ENCODE assay signal across 16 mouse cellular contexts in the genomic region with DNA sequence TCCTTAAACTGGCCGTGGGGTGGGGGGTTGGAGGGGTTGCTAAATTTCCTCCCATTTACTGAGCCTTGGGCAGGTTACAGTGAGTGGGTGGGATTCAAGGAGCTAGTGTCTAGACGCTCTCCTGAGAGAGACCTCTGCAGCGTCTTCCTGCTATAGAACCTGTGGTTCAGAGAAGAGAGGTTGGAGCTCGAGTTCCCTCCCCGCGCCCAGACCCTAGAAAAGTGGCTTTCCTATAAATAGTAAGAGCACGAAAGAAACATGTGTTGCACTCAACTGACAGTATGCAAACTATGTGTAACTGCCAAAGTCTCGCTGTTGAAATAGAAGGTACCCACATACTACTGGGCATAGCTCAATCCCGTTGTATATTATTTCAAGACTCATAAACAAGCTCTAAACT. TPM values are rescaled to one million over a fixed set of nuclear protein-coding genes. Genes with fewer than 3 reads are reported as not detected.
DNase-seq lines count a peak whose midpoint lies in the region; ATAC-seq and TF ChIP-seq lines count a peak whose summit lies in the region.
"Had no signal": no experiment of that assay in that cellular context is flagged by ENCODE, and none has a peak within 500 bp of the region (broad histone marks: within the 10 kb centered on the region; RNA-seq: fewer than 3 reads in every experiment).

No protein-coding gene starts in this region.

- H3K9ac ChIP-seq in heart, embryonic 12.5 days, result no peak overlapping the region
- H3K9ac ChIP-seq in hindbrain, embryonic 14.5 days, result no peak overlapping the region
- H3K9ac ChIP-seq: forebrain, postnatal 0 days; intestine, embryonic 15.5 days; liver, embryonic 12.5 days; midbrain, embryonic 13.5 days; stomach, embryonic 15.5 days had no signal

- 40% methylated on average over 9 of the region's 9 CpGs for WGBS in heart, embryonic 12.5 days
- WGBS in bone marrow, adult 2 months, result 13% methylated on average over 9 of the region's 9 CpGs
- WGBS in hindbrain, embryonic 14.5 days, result 88% methylated on average over 9 of the region's 9 CpGs

- no peak for TF ChIP-seq POLR2A in bone marrow, adult 2 months (IDR thresholded peaks at IDR 0.05; ENCODE audit: borderline replicate concordance, control insufficient read depth, low read depth, low read length)

- DNase-seq in heart, postnatal 10 days, result no peak
- DNase-seq in A20 (ENCODE audit: low read depth, low spot score), result peak; percentile 57
- DNase-seq in splenic B cell, adult 2 months (ENCODE audit: low read depth, low spot score), result peak; percentile 29
- no peak for DNase-seq in cerebellum, adult 9-10 months
- no peak for DNase-seq in hindbrain, embryonic 14.5 days (ENCODE audit: low spot score)
- DNase-seq: cerebellum, adult 18-20 months; forebrain, postnatal 0 days; lung, postnatal 14 days; right cerebral cortex, postnatal 25 days had no signal

- no peak overlapping the region for H3K4me3 ChIP-seq in heart, embryonic 12.5 days
- no peak overlapping the region for H3K4me3 ChIP-seq in bone marrow, adult 2 months (replicated peaks; ENCODE audit: control insufficient read depth, low read depth, low read length)
- H3K4me3 ChIP-seq in hindbrain, embryonic 14.5 days (replicated peaks; ENCODE audit: low read length), result no peak overlapping the region
- H3K4me3 ChIP-seq: intestine, embryonic 15.5 days; liver, embryonic 12.5 days; midbrain, embryonic 13.5 days; stomach, embryonic 15.5 days had no signal

- H3K27me3 ChIP-seq in heart, embryonic 12.5 days (replicated peaks), result no peaks in the 10 kb centered on the region
- H3K27me3 ChIP-seq in splenic B cell, adult 2 months (ENCODE audit: control insufficient read depth, insufficient read depth, low read length, poor library complexity, severe bottlenecking), result no peaks in the 10 kb centered on the region
- H3K27me3 ChIP-seq in hindbrain, embryonic 14.5 days (ENCODE audit: control insufficient read depth, insufficient read depth, low read length), result no peaks in the 10 kb centered on the region
- H3K27me3 ChIP-seq: intestine, embryonic 15.5 days; liver, embryonic 12.5 days; midbrain, embryonic 13.5 days; stomach, embryonic 15.5 days had no signal

- peaks cover 48% of the 10 kb centered on the region for H3K4me1 ChIP-seq in heart, embryonic 12.5 days (replicated peaks)
- H3K4me1 ChIP-seq in bone marrow, adult 2 months (ENCODE audit: control insufficient read depth, insufficient read depth, low read length), result peaks cover 9% of the 10 kb centered on the region
- no peaks in the 10 kb centered on the region for H3K4me1 ChIP-seq in hindbrain, embryonic 14.5 days (replicated peaks; ENCODE audit: control insufficient read depth, insufficient read depth, low read length)
- H3K4me1 ChIP-seq: stomach, embryonic 15.5 days had no signal

- H3K9me3 ChIP-seq in heart, embryonic 12.5 days (replicated peaks), result no peaks in the 10 kb centered on the region
- H3K9me3 ChIP-seq in hindbrain, embryonic 14.5 days (ENCODE audit: control insufficient read depth, low read length), result no peaks in the 10 kb centered on the region
- H3K9me3 ChIP-seq: intestine, embryonic 15.5 days; liver, embryonic 12.5 days; midbrain, embryonic 13.5 days; stomach, embryonic 15.5 days had no signal

- peaks cover 23% of the 10 kb centered on the region for H3K36me3 ChIP-seq in heart, embryonic 12.5 days
- H3K36me3 ChIP-seq in splenic B cell, adult 2 months (ENCODE audit: control insufficient read depth, insufficient read depth, low read length, poor library complexity, severe bottlenecking), result no peaks in the 10 kb centered on the region
- no peaks in the 10 kb centered on the region for H3K36me3 ChIP-seq in hindbrain, embryonic 14.5 days (replicated peaks; ENCODE audit: control insufficient read depth, insufficient read depth)
- H3K36me3 ChIP-seq: stomach, embryonic 15.5 days had no signal

- peak overlapping the region; percentile 87 for H3K27ac ChIP-seq in heart, embryonic 12.5 days (ENCODE audit: poor library complexity, severe bottlenecking)
- peak overlapping the region; percentile 60; the same call in 1 of the 2 replicates for H3K27ac ChIP-seq in bone marrow, adult 2 months (ENCODE audit: control insufficient read depth, insufficient read depth, low read depth, low read length, poor library complexity)
- H3K27ac ChIP-seq in hindbrain, embryonic 14.5 days, result no peak overlapping the region
- H3K27ac ChIP-seq: intestine, embryonic 15.5 days; kidney, postnatal 0 days; liver, embryonic 12.5 days; midbrain, embryonic 13.5 days; stomach, embryonic 15.5 days had no signal

- ATAC-seq in heart, embryonic 12.5 days (ENCODE audit: insufficient number of reproducible peaks, low FRiP score), result no peak
- ATAC-seq in hindbrain, embryonic 14.5 days (ENCODE audit: low FRiP score), result no peak
- ATAC-seq: forebrain, postnatal 0 days; intestine, embryonic 15.5 days; liver, embryonic 12.5 days; midbrain, embryonic 13.5 days had no signal

- intact Hi-C loops in heart, postnatal 10 days (cut with DNase I), result no loop called here

- no peak for TF ChIP-seq CTCF in bone marrow, adult 2 months (IDR thresholded peaks at IDR 0.05; ENCODE audit: control insufficient read depth, insufficient read depth, low read length)

- peak overlapping the region; percentile 42 for H3K4me2 ChIP-seq in heart, embryonic 12.5 days
- H3K4me2 ChIP-seq in hindbrain, embryonic 14.5 days (replicated peaks), result no peak overlapping the region
- H3K4me2 ChIP-seq: intestine, embryonic 15.5 days; liver, embryonic 12.5 days; midbrain, embryonic 13.5 days; stomach, embryonic 15.5 days had no signal

RNA-seq across cellular contexts. Expression of gene Fryl, which starts 49.7 kb away (rescaled TPM):
- 38.7 and 40.2 TPM in 2 replicates for polyA plus RNA-seq in heart, embryonic 12.5 days (2016; fragmentation: Nextera tagmentation; extraction: Ambion mirVana)
- total RNA-seq in heart, postnatal 10 days (2021), result 10 to 100 TPM; 47.4 to 51.3 TPM
- polyA plus RNA-seq in bone marrow, adult 2 months (2011; ENCODE audit: insufficient read depth, insufficient read length, low replicate concordance, missing spikeins), result 88.1 and 157 TPM in 2 replicates
- polyA plus RNA-seq in hindbrain, embryonic 14.5 days (2014; fragmentation: Nextera tagmentation; extraction: Ambion mirVana), result 40.7 and 45.2 TPM in 2 replicates

Comparison
In these comparisons a context has a peak if more than half of its experiments do, and no peak if none do; other contexts are left out.
1. DNase-seq: peak in A20 (single experiment) and splenic B cell, adult 2 months (single experiment); none in heart, postnatal 10 days (0 of 2), cerebellum, adult 9-10 months (single experiment) and hindbrain, embryonic 14.5 days (single experiment).